Mouse (Mus musculus): ENCODE data around the gene H2-M5. TPM values are rescaled to one million over a fixed set of nuclear protein-coding genes. Genes with fewer than 3 reads are reported as not detected.
"Not testable (repeated sequence)": the region's sequence is repeated elsewhere in the genome, so short reads cannot be mapped to it uniquely, and the experiment has no call there.

The H2-M5 gene
- polyA plus RNA-seq (2014; fragmentation: Nextera tagmentation; extraction: Ambion mirVana), result 0.86 and 1.1 TPM in 2 replicates

DNA sequence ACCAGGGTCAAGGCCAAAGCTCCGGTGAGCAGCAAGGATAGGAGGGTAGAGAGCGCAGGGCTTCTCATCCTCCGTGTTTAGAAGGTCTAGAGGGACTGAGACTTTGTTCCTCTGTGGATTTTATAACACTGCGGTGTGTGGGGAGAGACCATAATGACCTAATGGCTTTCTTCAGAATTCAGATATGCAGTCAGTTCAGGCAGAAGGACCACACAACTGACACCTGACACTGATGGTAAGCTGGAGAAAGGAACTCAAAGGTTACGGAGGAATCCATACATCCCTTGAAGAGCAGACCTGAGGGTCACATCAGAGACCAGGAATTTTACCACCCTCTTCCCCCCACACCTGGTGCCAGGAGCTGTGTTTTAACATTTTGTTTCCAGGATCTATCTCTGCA, at the start of gene H2-M5:
TSS of gene H2-M5 (minus strand) at position 101 of the 400 bp plus-strand sequence.
- WGBS, result 26% methylated on average over 5 of the region's 5 CpGs
- no peak within 1 kb of the TSS for H3K9ac ChIP-seq (ENCODE audit: low read depth, low read length)
- ATAC-seq (ENCODE audit: low FRiP score) (no peak), DNase-seq (ENCODE audit: low spot score) (no peak)
- H3K27ac ChIP-seq (ENCODE audit: low read depth, low read length), result no peak within 1 kb of the TSS
- H3K4me3 ChIP-seq (ENCODE audit: low read depth, low read length), result no peak within 1 kb of the TSS
- H3K4me1 ChIP-seq (replicated peaks; ENCODE audit: control insufficient read depth, insufficient read depth, low read length), result no peaks in the 10 kb centered on the region
- H3K27me3 ChIP-seq (ENCODE audit: control insufficient read depth, insufficient read depth, low read length), result peaks cover 11% of the 10 kb centered on the region
- no peak within 1 kb of the TSS for H3K4me2 ChIP-seq (replicated peaks; ENCODE audit: low read depth, low read length)
- H3K36me3 ChIP-seq (ENCODE audit: control insufficient read depth, insufficient read depth, low read length), result no peaks in the 10 kb centered on the region
- H3K9me3 ChIP-seq (ENCODE audit: control insufficient read depth, low read length), result no peaks in the 10 kb centered on the region

DNA sequence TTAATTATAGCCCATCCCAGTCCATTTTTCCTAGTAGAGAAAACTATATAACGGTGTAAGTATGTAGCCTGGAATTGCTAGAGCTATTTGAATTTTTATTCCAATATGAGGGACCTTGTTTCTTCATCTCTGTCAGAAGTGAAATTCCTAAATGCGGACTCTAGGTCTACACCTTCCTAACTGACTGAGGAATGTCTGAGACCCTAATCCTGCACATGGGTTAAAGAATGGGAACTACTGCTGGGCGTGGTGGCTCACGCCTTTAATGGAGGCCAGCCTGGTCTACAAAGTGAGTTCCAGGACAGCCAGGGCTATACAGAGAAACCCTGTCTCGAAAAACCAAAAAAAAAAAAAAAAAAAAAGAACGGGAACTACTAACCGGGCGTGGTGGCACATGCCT, 39.8 kb upstream of the H2-M5 start:
- peak overlapping the region; percentile 92 for H3K27ac ChIP-seq (ENCODE audit: low read depth, low read length)
- H3K27me3 ChIP-seq (ENCODE audit: control insufficient read depth, insufficient read depth, low read length), result no peaks in the 10 kb centered on the region
- peak overlapping the region; percentile 22; the same call in 1 of the 2 replicates for H3K4me3 ChIP-seq (ENCODE audit: low read depth, low read length)
- no peaks in the 10 kb centered on the region for H3K36me3 ChIP-seq (ENCODE audit: control insufficient read depth, insufficient read depth, low read length)
- DNase-seq (ENCODE audit: low spot score) (no peak), ATAC-seq (ENCODE audit: low FRiP score) (peak; percentile 26; the same call in 1 of the 2 replicates)
- peak overlapping the region; percentile 53 for H3K9ac ChIP-seq (ENCODE audit: low read depth, low read length)
- 71% methylated on average over 7 of the region's 8 CpGs for WGBS
- H3K4me1 ChIP-seq (replicated peaks; ENCODE audit: control insufficient read depth, insufficient read depth, low read length), result no peaks in the 10 kb centered on the region
- H3K4me2 ChIP-seq (replicated peaks; ENCODE audit: low read depth, low read length), result peak overlapping the region; percentile 40
- no peaks in the 10 kb centered on the region for H3K9me3 ChIP-seq (ENCODE audit: control insufficient read depth, low read length)

DNA sequence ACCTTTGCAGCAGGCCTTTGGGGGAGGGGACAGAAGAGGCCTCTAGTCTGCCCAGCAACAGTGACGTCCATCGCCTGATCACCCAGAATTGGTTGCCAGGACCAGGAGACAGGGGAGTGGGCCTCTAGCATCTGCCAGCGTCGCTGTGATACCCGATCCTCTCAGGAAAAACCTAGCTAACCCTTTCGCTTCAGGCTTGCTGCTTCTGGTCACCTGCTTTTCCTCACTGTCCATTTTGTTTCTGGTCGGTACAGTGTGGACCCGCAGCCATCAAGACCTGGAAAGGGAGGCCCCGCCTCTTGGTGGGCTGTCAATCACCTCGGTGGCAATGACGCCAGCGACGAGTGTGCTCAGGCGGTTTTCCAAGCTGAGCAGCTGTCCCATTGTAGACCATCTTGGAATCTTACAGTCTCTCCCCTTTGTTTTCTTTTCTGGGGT, 39.4 kb upstream of the H2-M5 start:
- Histone ChIP-seq H3K9ac (ENCODE audit: low read depth, low read length) (peak overlapping the region; percentile 53), H3K27me3 (ENCODE audit: control insufficient read depth, insufficient read depth, low read length) (no peaks in the 10 kb centered on the region), H3K9me3 (ENCODE audit: control insufficient read depth, low read length) (no peaks in the 10 kb centered on the region), H3K4me2 (replicated peaks; ENCODE audit: low read depth, low read length) (peak overlapping the region; percentile 40), H3K36me3 (ENCODE audit: control insufficient read depth, insufficient read depth, low read length) (no peaks in the 10 kb centered on the region), H3K27ac (ENCODE audit: low read depth, low read length) (peak overlapping the region; percentile 92), H3K4me1 (replicated peaks; ENCODE audit: control insufficient read depth, insufficient read depth, low read length) (no peaks in the 10 kb centered on the region), H3K4me3 (ENCODE audit: low read depth, low read length) (peak overlapping the region; percentile 22; the same call in 1 of the 2 replicates)
- ATAC-seq (ENCODE audit: low FRiP score) (peak; percentile 99), DNase-seq (ENCODE audit: low spot score) (peak; percentile 98)
- WGBS, result under 1% methylated on average over 14 of the region's 14 CpGs

DNA sequence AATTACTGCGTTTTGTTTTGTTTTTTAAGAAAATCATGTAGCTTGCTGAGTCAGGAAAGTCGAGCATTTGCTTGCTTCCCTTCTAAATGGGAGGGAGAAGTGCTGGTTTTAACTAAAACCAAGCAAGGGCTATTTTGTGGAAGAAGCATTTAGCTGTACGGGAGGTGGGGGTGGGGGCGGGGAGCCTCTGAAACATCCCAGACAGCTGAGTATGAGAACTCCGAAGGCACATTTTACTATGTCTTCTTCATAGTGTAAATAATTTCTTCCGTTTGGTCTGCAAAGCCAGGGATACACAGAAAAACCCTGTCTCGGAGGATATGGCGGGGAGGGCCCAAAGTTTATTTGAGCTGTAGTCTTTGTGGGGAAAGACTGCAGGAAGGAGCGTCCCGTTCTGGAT, 38.9 kb upstream of the H2-M5 start:
- no peaks in the 10 kb centered on the region for H3K9me3 ChIP-seq (ENCODE audit: control insufficient read depth, low read length)
- peak overlapping the region; percentile 47; the same call in 1 of the 2 replicates for H3K9ac ChIP-seq (ENCODE audit: low read depth, low read length)
- H3K4me1 ChIP-seq (replicated peaks; ENCODE audit: control insufficient read depth, insufficient read depth, low read length), result no peaks in the 10 kb centered on the region
- H3K36me3 ChIP-seq (ENCODE audit: control insufficient read depth, insufficient read depth, low read length), result no peaks in the 10 kb centered on the region
- peak overlapping the region; percentile 22; the same call in 1 of the 2 replicates for H3K4me3 ChIP-seq (ENCODE audit: low read depth, low read length)
- no peak for DNase-seq (ENCODE audit: low spot score)
- ATAC-seq (ENCODE audit: low FRiP score), result peak; percentile 39
- peak overlapping the region; percentile 40 for H3K4me2 ChIP-seq (replicated peaks; ENCODE audit: low read depth, low read length)
- 4% methylated on average over 10 of the region's 10 CpGs for WGBS
- peak overlapping the region; percentile 92 for H3K27ac ChIP-seq (ENCODE audit: low read depth, low read length)
- no peaks in the 10 kb centered on the region for H3K27me3 ChIP-seq (ENCODE audit: control insufficient read depth, insufficient read depth, low read length)

DNA sequence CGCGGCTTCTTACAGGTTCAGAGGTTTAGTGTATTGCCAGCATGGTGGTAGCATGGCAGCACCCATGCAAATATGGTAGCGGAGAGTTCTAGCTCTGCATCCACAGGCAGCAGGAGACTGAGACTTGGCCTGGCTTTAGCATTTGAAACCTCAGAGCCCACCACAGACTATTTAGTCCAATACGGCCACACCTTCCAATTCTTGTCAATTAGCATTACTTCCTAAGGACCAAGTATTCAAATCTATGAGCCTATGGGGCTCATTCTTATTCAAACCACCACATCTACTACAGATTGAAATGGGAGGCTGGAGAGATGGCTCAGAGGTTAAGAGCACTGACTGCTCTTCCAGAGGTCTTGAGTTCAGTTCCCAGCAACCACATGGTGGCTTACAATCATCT, 38.1 kb upstream of the H2-M5 start:
- DNase-seq (ENCODE audit: low spot score) (no peak), ATAC-seq (ENCODE audit: low FRiP score) (no peak)
- WGBS, result 97% methylated on average over 4 of the region's 4 CpGs
- Histone ChIP-seq H3K27ac (ENCODE audit: low read depth, low read length) (no peak overlapping the region), H3K4me1 (replicated peaks; ENCODE audit: control insufficient read depth, insufficient read depth, low read length) (no peaks in the 10 kb centered on the region), H3K27me3 (ENCODE audit: control insufficient read depth, insufficient read depth, low read length) (no peaks in the 10 kb centered on the region), H3K36me3 (ENCODE audit: control insufficient read depth, insufficient read depth, low read length) (no peaks in the 10 kb centered on the region), H3K4me2 (replicated peaks; ENCODE audit: low read depth, low read length) (no peak overlapping the region), H3K9ac (ENCODE audit: low read depth, low read length) (no peak overlapping the region), H3K4me3 (ENCODE audit: low read depth, low read length) (no peak overlapping the region), H3K9me3 (ENCODE audit: control insufficient read depth, low read length) (no peaks in the 10 kb centered on the region)

GRCm38 (mm10) chr17:37026425-37026824, 37.1 kb upstream of the H2-M5 start:
- H3K36me3 ChIP-seq (ENCODE audit: control insufficient read depth, insufficient read depth, low read length), result no peaks in the 10 kb centered on the region
- 71% methylated on average over 2 of the region's 2 CpGs for WGBS
- H3K27ac ChIP-seq (ENCODE audit: low read depth, low read length), result no peak overlapping the region
- no peak overlapping the region for H3K9ac ChIP-seq (ENCODE audit: low read depth, low read length)
- H3K27me3 ChIP-seq (ENCODE audit: control insufficient read depth, insufficient read depth, low read length), result no peaks in the 10 kb centered on the region
- H3K4me2 ChIP-seq (replicated peaks; ENCODE audit: low read depth, low read length), result no peak overlapping the region
- H3K4me1 ChIP-seq (replicated peaks; ENCODE audit: control insufficient read depth, insufficient read depth, low read length), result no peaks in the 10 kb centered on the region
- ATAC-seq (ENCODE audit: low FRiP score) (no peak), DNase-seq (ENCODE audit: low spot score) (no peak)
- H3K9me3 ChIP-seq (ENCODE audit: control insufficient read depth, low read length), result no peaks in the 10 kb centered on the region
- no peak overlapping the region for H3K4me3 ChIP-seq (ENCODE audit: low read depth, low read length)

- H3K4me3 ChIP-seq (ENCODE audit: low read depth, low read length), result no peak within 1 kb of the TSS
- ATAC-seq (ENCODE audit: low FRiP score) (no peak), DNase-seq (ENCODE audit: low spot score) (no peak)
- no peaks in the 10 kb centered on the region for H3K4me1 ChIP-seq (replicated peaks; ENCODE audit: control insufficient read depth, insufficient read depth, low read length)
- 77% methylated on average over 9 of the region's 9 CpGs for WGBS
- no peaks in the 10 kb centered on the region for H3K27me3 ChIP-seq (ENCODE audit: control insufficient read depth, insufficient read depth, low read length)
- H3K9me3 ChIP-seq (ENCODE audit: control insufficient read depth, low read length), result no peaks in the 10 kb centered on the region
- no peak within 1 kb of the TSS for H3K27ac ChIP-seq (ENCODE audit: low read depth, low read length)
- no peaks in the 10 kb centered on the region for H3K36me3 ChIP-seq (ENCODE audit: control insufficient read depth, insufficient read depth, low read length)
- no peak within 1 kb of the TSS for H3K4me2 ChIP-seq (replicated peaks; ENCODE audit: low read depth, low read length)
- no peak within 1 kb of the TSS for H3K9ac ChIP-seq (ENCODE audit: low read depth, low read length)
Observed at GRCm38 (mm10) chr17:37022628-37023576, 33.6 kb upstream of the H2-M5 start, which contains the start of gene Mog. Gene Mog (minus strand): TSS chr17:37023398.

DNA sequence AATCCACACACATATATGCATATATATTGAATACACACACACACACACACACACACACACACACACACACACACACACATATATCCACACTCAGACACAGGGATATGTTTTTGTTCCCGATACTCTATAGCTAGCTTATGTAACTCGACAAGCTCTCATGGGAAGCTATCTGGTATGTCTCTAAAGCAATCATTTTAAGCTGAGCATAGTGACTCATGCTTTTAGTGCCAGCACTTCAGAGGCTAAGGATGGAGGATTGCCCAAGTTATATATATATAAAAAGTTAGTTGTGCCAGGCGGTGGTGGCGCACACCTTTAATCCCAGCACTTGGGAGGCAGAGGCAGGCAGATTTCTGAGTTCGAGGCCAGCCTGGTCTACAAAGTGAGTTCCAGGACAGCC, 29.9 kb upstream of the H2-M5 start:
- not testable (repeated sequence) for H3K27me3 ChIP-seq (ENCODE audit: control insufficient read depth, insufficient read depth, low read length); H3K4me3 ChIP-seq (ENCODE audit: low read depth, low read length); ATAC-seq (ENCODE audit: low FRiP score); H3K27ac ChIP-seq (ENCODE audit: low read depth, low read length); H3K9ac ChIP-seq (ENCODE audit: low read depth, low read length); H3K4me2 ChIP-seq (replicated peaks; ENCODE audit: low read depth, low read length); H3K4me1 ChIP-seq (replicated peaks; ENCODE audit: control insufficient read depth, insufficient read depth, low read length); DNase-seq (ENCODE audit: low spot score); H3K36me3 ChIP-seq (ENCODE audit: control insufficient read depth, insufficient read depth, low read length); H3K9me3 ChIP-seq (ENCODE audit: control insufficient read depth, low read length)
- WGBS, result 99% methylated on average over 5 of the region's 5 CpGs

Measured in hindbrain, embryonic 11.5 days (tissue).